Mouse (Mus musculus) embryonic fibroblast, embryonic 13.5 days (primary cell): Measurements from ENCODE around the gene Spats1.

ENCODE experiments used
- CTCF ChIP-seq: IDR thresholded peaks from 2 replicates; pipeline ENCODE4 v1.5.1; 2011; ENCODE audit warnings: mild to moderate bottlenecking, control low read depth, low read length, moderate library complexity, borderline replicate concordance; ENCODE audit not compliant: insufficient read depth
- POLR2A ChIP-seq: IDR thresholded peaks from 2 replicates; pipeline ENCODE4 v1.6.1; 2011; ENCODE audit warnings: low read depth, mild to moderate bottlenecking, control low read depth, low read length, moderate library complexity

GRCm38 (mm10) chr17:45489736-45490135, 14.5 kb upstream of the Spats1 start:
- no peak for TF ChIP-seq CTCF
- TF ChIP-seq POLR2A: no peak
